Mouse (Mus musculus) intestine, postnatal 0 days (tissue): Measurements from ENCODE around the gene Arhgap18. TPM values are rescaled to one million over a fixed set of nuclear protein-coding genes. Genes with fewer than 3 reads are reported as not detected.

Experiments
- ATAC-seq: fragments of 200-750 bp; cut with Nextera tagmentation; 2 replicates; pipeline ENCODE4 v1.8.0; 2017; ENCODE audit warnings: mild to moderate bottlenecking, moderate TSS enrichment, moderate library complexity
- H3K27ac ChIP-seq: fragments of 300-500 bp; sonication (generic); 2 replicates; pipeline ENCODE4 v1.5.1; 2014; ENCODE audit warnings: mild to moderate bottlenecking, low read depth, low read length, moderate library complexity
- H3K27me3 ChIP-seq: fragments of 300-500 bp; sonication (generic); replicated peaks from 2 replicates; pipeline ENCODE4 v1.6.1; 2014; ENCODE audit warnings: low read length, mixed read lengths; ENCODE audit not compliant: control insufficient read depth, insufficient read depth
- H3K36me3 ChIP-seq: fragments of 300-500 bp; sonication (generic); 2 replicates; pipeline ENCODE4 v1.6.1; 2014; ENCODE audit warnings: mild to moderate bottlenecking, moderate library complexity; ENCODE audit not compliant: control insufficient read depth, insufficient read depth
- H3K4me1 ChIP-seq: fragments of 300-500 bp; sonication (generic); replicated peaks from 2 replicates; pipeline ENCODE4 v1.6.1; 2014; ENCODE audit warnings: antibody characterized with exemption, low read length, mixed read lengths; ENCODE audit not compliant: control insufficient read depth, insufficient read depth
- H3K4me2 ChIP-seq: fragments of 300-500 bp; sonication (generic); replicated peaks from 2 replicates; pipeline ENCODE4 v1.6.1; 2014; ENCODE audit warnings: low read depth, mild to moderate bottlenecking, moderate library complexity
- H3K4me3 ChIP-seq: fragments of 300-500 bp; sonication (generic); 2 replicates; pipeline ENCODE4 v1.5.1; 2014; ENCODE audit warnings: low read depth, low read length
- H3K9ac ChIP-seq: fragments of 300-500 bp; sonication (generic); 2 replicates; pipeline ENCODE4 v1.6.1; 2014; ENCODE audit warnings: mild to moderate bottlenecking, low read depth, low read length
- H3K9me3 ChIP-seq: fragments of 300-500 bp; sonication (generic); 2 replicates; pipeline ENCODE4 v1.6.1; 2016; ENCODE audit warnings: mixed run types; ENCODE audit not compliant: control insufficient read depth
- CTCF ChIP-seq: sonication (generic); IDR thresholded peaks from 2 replicates; pipeline ENCODE4 v1.5.1; 2016; ENCODE audit warnings: low read depth, mild to moderate bottlenecking, control low read depth, antibody characterized with exemption, moderate library complexity
- WGBS: fragments of 180-500 bp; shearing (Covaris S2); extraction: QIAGEN DNeasy Blood & Tissue Kit; methylation state at CpG from one replicate; pipeline ENCODE4 v1.1.7; 2014; 5-methylcytosine and 5-hydroxymethylcytosine counted together
- polyA plus RNA-seq: library from polyadenylated mRNA; unstranded; fragments of >200 nt; fragmentation: Nextera tagmentation; extraction: Ambion mirVana; gene quantifications from 2 replicates; pipeline ENCODE4 v1.2.1, GENCODE M21; 2015

The Arhgap18 gene
- polyA plus RNA-seq, 1 experiment from 2014 or later = 30.5 TPM

GRCm38 (mm10) chr10:26761991-26762903 is 9.0 kb downstream of the Arhgap18 start:
- Histone ChIP-seq H3K9ac (no peak overlapping the region), H3K4me3 (no peak overlapping the region), H3K36me3 (no peaks in the 10 kb centered on the region), H3K9me3 (no peaks in the 10 kb centered on the region), H3K27me3 (no peaks in the 10 kb centered on the region), H3K4me1 (no peaks in the 10 kb centered on the region), H3K27ac (no peak overlapping the region), H3K4me2 (no peak overlapping the region)
- ATAC-seq = no peak
- no peak for TF ChIP-seq CTCF
- WGBS = 62% methylated on average over 9 of the region's 9 CpGs

- no peak for ATAC-seq
- no peak for TF ChIP-seq CTCF
- H3K9ac ChIP-seq = no peak overlapping the region
- H3K4me3 ChIP-seq = no peak overlapping the region
- H3K4me2 ChIP-seq = no peak overlapping the region
- no peak overlapping the region for H3K27ac ChIP-seq
- WGBS = 76% methylated on average over 3 of the region's 3 CpGs
- H3K4me1 ChIP-seq = no peaks in the 10 kb centered on the region
- no peaks in the 10 kb centered on the region for H3K27me3 ChIP-seq
- H3K9me3 ChIP-seq = no peaks in the 10 kb centered on the region
- H3K36me3 ChIP-seq = no peaks in the 10 kb centered on the region
Observed at GRCm38 (mm10) chr10:26767196-26767595, 14.0 kb downstream of the Arhgap18 start.

GRCm38 (mm10) chr10:26768943-26769342 is 15.7 kb downstream of the Arhgap18 start:
- Histone ChIP-seq H3K9ac (no peak overlapping the region), H3K36me3 (no peaks in the 10 kb centered on the region), H3K4me2 (no peak overlapping the region), H3K27me3 (no peaks in the 10 kb centered on the region), H3K9me3 (no peaks in the 10 kb centered on the region), H3K27ac (no peak overlapping the region), H3K4me1 (peaks cover 3% of the 10 kb centered on the region; the same call in 1 of the 2 replicates), H3K4me3 (no peak overlapping the region)
- ATAC-seq = no peak
- WGBS = 97% methylated on average over 2 of the region's 2 CpGs
- TF ChIP-seq CTCF = no peak

- Histone ChIP-seq H3K27me3 (no peaks in the 10 kb centered on the region), H3K9me3 (no peaks in the 10 kb centered on the region), H3K4me2 (no peak overlapping the region), H3K27ac (no peak overlapping the region), H3K9ac (no peak overlapping the region), H3K4me3 (no peak overlapping the region), H3K36me3 (no peaks in the 10 kb centered on the region), H3K4me1 (peaks cover 3% of the 10 kb centered on the region; the same call in 1 of the 2 replicates)
- no peak for ATAC-seq
- 90% methylated on average over 8 of the region's 8 CpGs for WGBS
- no peak for TF ChIP-seq CTCF
Observed at GRCm38 (mm10) chr10:26770035-26770434, 16.8 kb downstream of the Arhgap18 start.

- no peaks in the 10 kb centered on the region for H3K9me3 ChIP-seq
- WGBS = 6% methylated on average over 15 of the region's 15 CpGs
- ATAC-seq = peak; percentile 96
- peak overlapping the region; percentile 88 for H3K27ac ChIP-seq
- H3K4me1 ChIP-seq = peaks cover 3% of the 10 kb centered on the region; the same call in 1 of the 2 replicates
- no peaks in the 10 kb centered on the region for H3K36me3 ChIP-seq
- H3K4me3 ChIP-seq = peak overlapping the region; percentile 58
- H3K4me2 ChIP-seq = peak overlapping the region; percentile 86
- peak overlapping the region; percentile 61 for H3K9ac ChIP-seq
- no peaks in the 10 kb centered on the region for H3K27me3 ChIP-seq
- TF ChIP-seq CTCF = no peak
Observed at GRCm38 (mm10) chr10:26771938-26772623, 18.9 kb downstream of the Arhgap18 start.
